Mouse (Mus musculus): Measurements from ENCODE around the gene Trip6. TPM values are rescaled to one million over a fixed set of nuclear protein-coding genes. Genes with fewer than 3 reads are reported as not detected.

Gene Trip6
- polyA plus RNA-seq, 1 experiment from 2014 or later = 43.9 TPM

DNA sequence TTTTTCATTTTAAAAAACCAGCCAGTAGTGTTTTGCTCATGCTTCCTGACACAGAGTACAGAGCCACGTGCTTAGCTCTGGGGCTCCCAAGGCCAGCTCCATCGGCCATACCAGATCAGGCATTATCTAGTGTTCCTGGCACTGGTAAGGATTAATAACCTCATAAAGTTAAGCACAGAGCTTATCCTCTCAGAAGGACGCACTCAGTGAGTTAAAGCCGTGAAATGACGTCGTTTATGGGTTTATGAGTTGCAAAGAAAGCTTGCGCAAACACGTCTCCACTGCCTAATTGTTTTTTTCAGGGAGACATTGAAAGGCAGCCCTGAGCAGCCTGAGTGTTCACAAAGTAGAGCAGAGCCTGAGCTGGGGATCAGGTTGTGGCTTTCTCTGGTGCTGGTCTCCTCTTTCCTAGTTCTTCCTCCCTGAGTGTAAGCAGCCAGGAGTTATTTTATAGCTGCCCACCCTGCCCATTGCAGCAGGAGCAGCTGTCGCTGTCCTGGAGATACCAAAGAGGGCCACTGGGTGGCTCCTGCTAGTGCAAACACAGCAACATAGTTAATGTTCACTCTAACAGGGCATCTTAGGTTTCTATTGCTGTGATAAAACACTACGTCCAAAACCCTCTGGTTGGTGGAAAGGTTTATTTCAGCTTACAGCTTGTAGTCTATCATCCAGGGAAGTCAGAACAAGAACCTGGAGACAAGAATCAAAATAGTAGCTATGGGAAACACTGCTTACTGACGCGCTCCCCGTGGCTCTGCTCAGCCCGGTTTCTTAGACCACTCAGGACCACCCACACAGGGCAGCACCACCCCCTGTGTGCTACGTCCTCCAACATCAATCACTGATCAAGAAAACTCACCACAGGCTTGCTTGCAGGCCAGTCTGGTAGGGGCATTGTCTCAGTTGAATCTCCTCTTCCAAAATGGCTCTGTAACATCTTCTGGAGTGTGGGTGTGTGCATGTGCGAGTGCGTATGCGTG lies 36.6 kb downstream of the Trip6 start:
- peaks cover 18% of the 10 kb centered on the region; the same call in 1 of the 2 replicates for H3K27me3 ChIP-seq
- no peak for ATAC-seq (ENCODE audit: low FRiP score)
- no peak overlapping the region for H3K4me3 ChIP-seq (replicated peaks)
- peaks cover 6% of the 10 kb centered on the region for H3K9me3 ChIP-seq
- no peak overlapping the region for H3K9ac ChIP-seq
- H3K27ac ChIP-seq = no peak overlapping the region
- WGBS = 55% methylated on average over 18 of the region's 18 CpGs
- H3K4me2 ChIP-seq = no peak overlapping the region
- no peaks in the 10 kb centered on the region for H3K36me3 ChIP-seq (replicated peaks)
- no peaks in the 10 kb centered on the region for H3K4me1 ChIP-seq

DNA sequence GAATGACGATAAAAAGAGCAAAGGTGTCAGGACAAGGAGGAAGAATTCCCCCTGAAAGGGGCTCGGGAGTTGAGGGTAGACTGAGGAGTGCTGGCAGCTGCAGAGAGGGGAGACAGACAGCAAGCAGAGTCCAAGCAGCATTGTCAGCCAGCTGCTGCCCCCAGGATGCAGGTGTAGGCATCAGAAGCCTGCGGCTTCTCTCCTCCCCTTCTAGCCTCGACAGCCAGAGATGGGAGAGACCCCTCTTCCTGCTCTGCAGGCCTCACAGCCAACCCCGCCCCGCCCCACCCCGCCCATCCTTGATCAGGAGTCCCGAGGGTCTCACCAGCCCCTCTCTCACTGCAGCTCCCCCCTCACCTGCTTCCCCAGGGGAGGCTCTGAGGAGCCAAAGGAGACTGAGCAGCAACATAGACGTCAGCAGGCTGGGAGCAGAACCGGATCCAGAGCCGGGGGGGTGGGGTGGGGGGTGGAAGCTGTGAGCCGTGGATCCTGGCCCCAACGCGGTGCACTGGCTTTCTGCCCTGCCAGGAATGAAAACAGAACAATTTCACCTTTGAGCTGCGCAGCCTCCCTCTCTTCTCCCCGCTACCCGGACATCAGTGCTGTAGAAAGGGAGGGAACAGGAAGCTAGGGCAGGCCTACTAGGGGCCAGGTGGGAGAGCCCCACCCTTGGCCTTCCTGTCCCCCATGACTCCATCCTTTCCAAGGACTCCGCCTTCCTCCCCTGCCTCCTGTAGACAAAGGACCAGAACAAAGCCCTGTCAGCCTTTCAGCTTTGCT lies 45.9 kb downstream of the Trip6 start:
- no peak overlapping the region for H3K27ac ChIP-seq
- H3K9me3 ChIP-seq = peaks cover 6% of the 10 kb centered on the region
- no peaks in the 10 kb centered on the region for H3K27me3 ChIP-seq
- no peaks in the 10 kb centered on the region for H3K36me3 ChIP-seq (replicated peaks)
- no peak overlapping the region for H3K4me3 ChIP-seq (replicated peaks)
- ATAC-seq (ENCODE audit: low FRiP score) = no peak
- H3K4me1 ChIP-seq = peaks cover 5% of the 10 kb centered on the region; the same call in 1 of the 2 replicates
- 30% methylated on average over 14 of the region's 18 CpGs for WGBS
- 0 out of 2 replicates have a peak overlapping the region, but pooled peaks have one; percentile 6 for H3K4me2 ChIP-seq
- no peak overlapping the region for H3K9ac ChIP-seq

DNA sequence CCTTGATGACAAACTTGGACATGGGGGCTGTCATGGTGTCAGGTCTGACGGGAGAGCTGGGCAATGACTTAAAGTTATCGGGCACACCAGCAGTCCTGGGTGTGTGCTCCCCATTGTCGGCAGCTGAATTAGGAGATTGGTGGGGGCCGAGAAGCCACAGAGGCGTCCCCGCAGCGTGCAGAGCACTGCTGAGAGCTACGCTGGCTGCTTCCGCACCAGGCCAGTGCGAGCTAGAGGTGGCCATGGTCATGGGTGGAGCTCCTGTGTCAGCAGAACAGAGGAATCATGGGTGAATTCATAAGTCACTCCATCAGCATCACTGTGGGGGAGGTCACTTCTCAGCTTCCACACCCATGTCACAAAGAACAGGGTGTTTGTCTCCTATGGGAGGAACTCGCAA lies 49.4 kb downstream of the Trip6 start:
- WGBS = 93% methylated on average over 11 of the region's 11 CpGs
- peaks cover 5% of the 10 kb centered on the region; the same call in 1 of the 2 replicates for H3K4me1 ChIP-seq
- no peak overlapping the region for H3K4me3 ChIP-seq (replicated peaks)
- H3K9me3 ChIP-seq = no peaks in the 10 kb centered on the region
- no peak overlapping the region for H3K9ac ChIP-seq
- no peak overlapping the region for H3K27ac ChIP-seq
- no peaks in the 10 kb centered on the region for H3K36me3 ChIP-seq (replicated peaks)
- no peak overlapping the region for H3K4me2 ChIP-seq
- H3K27me3 ChIP-seq = no peaks in the 10 kb centered on the region
- ATAC-seq (ENCODE audit: low FRiP score) = no peak

DNA sequence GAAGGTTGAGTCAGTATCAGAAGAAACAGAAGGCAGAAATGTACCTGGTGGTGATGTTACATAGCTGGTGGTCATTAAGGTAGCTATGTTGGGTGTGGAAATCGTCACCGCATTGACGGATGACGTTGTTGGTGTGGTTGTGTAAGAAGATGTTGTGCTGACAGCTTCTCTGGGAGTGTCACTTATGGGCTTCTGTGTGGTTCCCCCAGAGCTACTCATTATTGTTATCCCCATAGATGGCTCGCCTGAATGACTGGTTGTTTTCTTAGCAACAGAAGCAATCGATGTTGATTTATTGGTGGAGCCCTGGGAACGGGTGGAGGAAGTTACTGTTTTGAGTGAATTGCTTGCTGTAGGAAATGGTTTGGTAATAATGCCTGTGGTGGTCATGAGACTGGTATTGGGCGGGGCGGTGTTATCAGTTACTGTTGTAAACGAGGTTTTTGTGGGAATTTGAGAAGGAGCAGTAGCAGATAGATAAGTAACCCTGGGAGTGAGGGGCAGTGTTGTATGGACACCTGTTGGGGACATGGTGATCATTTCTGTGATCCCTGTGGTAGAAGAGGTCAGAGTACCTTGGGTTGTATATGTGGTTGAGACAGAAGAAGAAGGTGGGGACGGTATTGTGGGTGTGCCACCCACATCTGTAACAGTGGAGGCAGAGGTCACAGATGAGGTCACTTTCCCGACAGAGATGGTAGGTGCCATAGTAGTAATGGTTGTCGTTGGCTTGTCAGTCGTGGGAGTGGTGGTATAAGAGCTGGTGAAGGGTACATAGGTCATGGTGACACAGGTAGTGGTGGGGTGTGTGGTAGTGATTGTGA lies 50.1 kb downstream of the Trip6 start:
- Histone ChIP-seq H3K4me3 (replicated peaks) (no peak overlapping the region), H3K4me1 (peaks cover 5% of the 10 kb centered on the region; the same call in 1 of the 2 replicates), H3K36me3 (replicated peaks) (no peaks in the 10 kb centered on the region), H3K9ac (no peak overlapping the region), H3K4me2 (no peak overlapping the region), H3K27me3 (no peaks in the 10 kb centered on the region), H3K27ac (no peak overlapping the region), H3K9me3 (no peaks in the 10 kb centered on the region)
- 91% methylated on average over 14 of the region's 14 CpGs for WGBS
- ATAC-seq (ENCODE audit: low FRiP score) = no peak

Small RNA genes within 50 kb of the gene (microRNA-seq; reads per million reads assigned to microRNA genes)
- gene Mir7036 (2.2 reads per million), gene Mir8116 (not detected)

Other genes starting within 250 kb of the Trip6 start
- gene Serpine1, start 242.1 kb downstream of the Trip6 start, polyA plus RNA-seq (2016; fragmentation: Nextera tagmentation; extraction: Ambion mirVana) = 0.11 and 0.35 TPM in 2 replicates
- gene Trim56, start 198.2 kb downstream of the Trip6 start, polyA plus RNA-seq (2016; fragmentation: Nextera tagmentation; extraction: Ambion mirVana) = 5.6 and 6.8 TPM in 2 replicates
- gene Muc3, start 165.1 kb downstream of the Trip6 start, polyA plus RNA-seq (2016; fragmentation: Nextera tagmentation; extraction: Ambion mirVana) = not detected in 2 replicates
- gene Muc3a, start 102.0 kb downstream of the Trip6 start, polyA plus RNA-seq (2016; fragmentation: Nextera tagmentation; extraction: Ambion mirVana) = not detected in 2 replicates
- 3.1 and 3.6 TPM in 2 replicates for gene Ache, start 26.9 kb downstream of the Trip6 start, polyA plus RNA-seq (2016; fragmentation: Nextera tagmentation; extraction: Ambion mirVana)
- 6.0 and 7.2 TPM in 2 replicates for gene Ufsp1, start 19.8 kb downstream of the Trip6 start, polyA plus RNA-seq (2016; fragmentation: Nextera tagmentation; extraction: Ambion mirVana)
- 184 and 198 TPM in 2 replicates for gene Srrt, start 6.7 kb downstream of the Trip6 start, polyA plus RNA-seq (2016; fragmentation: Nextera tagmentation; extraction: Ambion mirVana)
- gene Slc12a9, start 19.2 kb upstream of the Trip6 start, polyA plus RNA-seq (2016; fragmentation: Nextera tagmentation; extraction: Ambion mirVana) = 17.3 and 17.4 TPM in 2 replicates
- gene Ephb4, start 35.7 kb upstream of the Trip6 start, polyA plus RNA-seq (2016; fragmentation: Nextera tagmentation; extraction: Ambion mirVana) = 26.7 and 27.7 TPM in 2 replicates
- gene Zan, start 162.7 kb upstream of the Trip6 start, polyA plus RNA-seq (2016; fragmentation: Nextera tagmentation; extraction: Ambion mirVana) = 0.09 TPM in 2 replicates
- 61.6 and 62.1 TPM in 2 replicates for gene Pop7, start 188.1 kb upstream of the Trip6 start, polyA plus RNA-seq (2016; fragmentation: Nextera tagmentation; extraction: Ambion mirVana)
- gene Gigyf1, start 204.1 kb upstream of the Trip6 start, polyA plus RNA-seq (2016; fragmentation: Nextera tagmentation; extraction: Ambion mirVana) = 18.7 TPM in 2 replicates
- 0.38 and 0.47 TPM in 2 replicates for gene Epo, start 218.8 kb upstream of the Trip6 start, polyA plus RNA-seq (2016; fragmentation: Nextera tagmentation; extraction: Ambion mirVana)
- gene Gnb2, start 219.1 kb upstream of the Trip6 start, polyA plus RNA-seq (2016; fragmentation: Nextera tagmentation; extraction: Ambion mirVana) = 411 and 417 TPM in 2 replicates
- 76.1 and 80.3 TPM in 2 replicates for gene Actl6b, start 239.1 kb upstream of the Trip6 start, polyA plus RNA-seq (2016; fragmentation: Nextera tagmentation; extraction: Ambion mirVana)

All from forebrain, embryonic 12.5 days (tissue).